Mouse (Mus musculus) fibroblast of lung, adult 2 months (primary cell): ENCODE data around the gene Plekha1.

Experiments
- DNase-seq: peaks from one replicate; pipeline ENCODE4 v3.0.0-alpha.2; 2011; ENCODE audit warnings: low read depth

Plekha1 gene

GRCm38 (mm10) chr7:130954177-130954601 lies 88.6 kb downstream of the Plekha1 start:
- no peak for DNase-seq

- no peak for DNase-seq
Observed at GRCm38 (mm10) chr7:130958551-130958950, 93.0 kb downstream of the Plekha1 start.

- no peak for DNase-seq
Observed at GRCm38 (mm10) chr7:130959868-130960267, 94.3 kb downstream of the Plekha1 start.

DNA sequence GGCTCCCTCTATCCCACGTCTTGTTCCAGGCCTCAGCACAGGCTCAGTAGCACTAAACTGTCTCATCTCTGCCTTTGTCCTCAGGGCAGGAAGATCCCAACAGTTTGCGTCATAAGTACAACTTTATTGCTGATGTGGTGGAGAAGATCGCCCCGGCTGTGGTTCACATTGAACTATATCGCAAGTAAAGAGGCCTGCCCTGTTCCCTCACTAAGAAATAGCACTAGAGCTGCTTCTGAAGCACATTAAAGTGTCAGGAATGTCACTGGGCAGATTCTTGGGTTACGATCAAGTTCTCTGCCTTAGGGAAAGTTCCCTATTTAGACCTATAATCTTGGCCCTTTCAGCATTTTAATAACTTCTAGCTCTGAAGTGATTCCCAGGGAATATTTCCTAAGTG lies 95.9 kb downstream of the Plekha1 start:
- DNase-seq, result no peak
